Mouse (Mus musculus) hindbrain, embryonic 14.5 days (tissue): ENCODE results near the gene Usp48. TPM values are rescaled to one million over a fixed set of nuclear protein-coding genes. Genes with fewer than 3 reads are reported as not detected.

Experiments
- ATAC-seq: fragments of 200-750 bp; cut with Nextera tagmentation; 2 replicates; pipeline ENCODE4 v1.8.0; 2017; ENCODE audit warnings: moderate number of reproducible peaks, mild to moderate bottlenecking, moderate TSS enrichment, moderate library complexity; ENCODE audit not compliant: low FRiP score
- DNase-seq: peaks from one replicate; pipeline ENCODE4 v3.0.0-alpha.2; 2015; ENCODE audit warnings: low spot score
- H3K27ac ChIP-seq: fragments of 300-500 bp; sonication (generic); 2 replicates; pipeline ENCODE4 v1.5.1; 2014; ENCODE audit warnings: mild to moderate bottlenecking, moderate library complexity
- H3K27me3 ChIP-seq: fragments of 300-500 bp; sonication (generic); 2 replicates; pipeline ENCODE4 v1.6.1; 2014; ENCODE audit warnings: mild to moderate bottlenecking, low read length, mixed read lengths; ENCODE audit not compliant: control insufficient read depth, insufficient read depth
- H3K36me3 ChIP-seq: fragments of 300-500 bp; sonication (generic); replicated peaks from 2 replicates; pipeline ENCODE4 v1.6.1; 2014; ENCODE audit not compliant: control insufficient read depth, insufficient read depth
- H3K4me1 ChIP-seq: fragments of 300-500 bp; sonication (generic); replicated peaks from 2 replicates; pipeline ENCODE4 v1.6.1; 2014; ENCODE audit warnings: antibody characterized with exemption, low read length, mixed read lengths; ENCODE audit not compliant: control insufficient read depth, insufficient read depth
- H3K4me2 ChIP-seq: fragments of 300-500 bp; sonication (generic); replicated peaks from 2 replicates; pipeline ENCODE4 v1.6.1; 2014; ENCODE audit warnings: mild to moderate bottlenecking, moderate library complexity
- H3K4me3 ChIP-seq: fragments of 300-500 bp; sonication (generic); replicated peaks from 2 replicates; pipeline ENCODE4 v1.5.1; 2014; ENCODE audit warnings: mild to moderate bottlenecking, low read length
- H3K9ac ChIP-seq: fragments of 300-500 bp; sonication (generic); 2 replicates; pipeline ENCODE4 v1.6.1; 2014
- H3K9me3 ChIP-seq: fragments of 300-500 bp; sonication (generic); 2 replicates; pipeline ENCODE4 v1.6.1; 2016; ENCODE audit warnings: low read length; ENCODE audit not compliant: control insufficient read depth
- WGBS: fragments of 180-500 bp; shearing (Covaris S2); extraction: QIAGEN DNeasy Blood & Tissue Kit; methylation state at CpG from one replicate; pipeline ENCODE4 v1.1.7; 2014; 5-methylcytosine and 5-hydroxymethylcytosine counted together
- polyA plus RNA-seq: library from polyadenylated mRNA; unstranded; fragments of >200 nt; fragmentation: Nextera tagmentation; extraction: Ambion mirVana; gene quantifications from 2 replicates; pipeline ENCODE4 v1.2.1, GENCODE M21; 2014

Gene Usp48
- polyA plus RNA-seq, 1 experiment from 2014 or later, result 70.9 TPM

- no peak overlapping the region for H3K27ac ChIP-seq
- H3K4me2 ChIP-seq, result no peak overlapping the region
- ATAC-seq (no peak), DNase-seq (no peak)
- no peaks in the 10 kb centered on the region for H3K9me3 ChIP-seq
- WGBS, result 83% methylated on average over 2 of the region's 2 CpGs
- H3K4me1 ChIP-seq, result no peaks in the 10 kb centered on the region
- H3K27me3 ChIP-seq, result no peaks in the 10 kb centered on the region
- no peak overlapping the region for H3K9ac ChIP-seq
- peaks cover 91% of the 10 kb centered on the region for H3K36me3 ChIP-seq
- H3K4me3 ChIP-seq, result no peak overlapping the region
Measured at GRCm38 (mm10) chr4:137630153-137630552, 36.6 kb downstream of the Usp48 start.

GRCm38 (mm10) chr4:137631596-137631995, 38.0 kb downstream of the Usp48 start:
- no peaks in the 10 kb centered on the region for H3K27me3 ChIP-seq
- H3K4me2 ChIP-seq, result no peak overlapping the region
- no peaks in the 10 kb centered on the region for H3K4me1 ChIP-seq
- H3K27ac ChIP-seq, result no peak overlapping the region
- 82% methylated on average over 3 of the region's 3 CpGs for WGBS
- no peak overlapping the region for H3K9ac ChIP-seq
- ATAC-seq (no peak), DNase-seq (no peak)
- H3K9me3 ChIP-seq, result no peaks in the 10 kb centered on the region
- H3K36me3 ChIP-seq, result peaks cover 91% of the 10 kb centered on the region
- no peak overlapping the region for H3K4me3 ChIP-seq

GRCm38 (mm10) chr4:137633394-137633793, 39.8 kb downstream of the Usp48 start:
- H3K4me3 ChIP-seq, result no peak overlapping the region
- ATAC-seq, result no peak
- 92% methylated on average over 4 of the region's 4 CpGs for WGBS
- no peak for DNase-seq
- H3K4me2 ChIP-seq, result no peak overlapping the region
- H3K27ac ChIP-seq, result no peak overlapping the region
- no peaks in the 10 kb centered on the region for H3K27me3 ChIP-seq
- no peak overlapping the region for H3K9ac ChIP-seq
- peaks cover 95% of the 10 kb centered on the region for H3K36me3 ChIP-seq
- H3K9me3 ChIP-seq, result no peaks in the 10 kb centered on the region
- no peaks in the 10 kb centered on the region for H3K4me1 ChIP-seq

GRCm38 (mm10) chr4:137636597-137636996, 43.0 kb downstream of the Usp48 start:
- 88% methylated on average over 3 of the region's 3 CpGs for WGBS
- no peak overlapping the region for H3K4me3 ChIP-seq
- no peak for DNase-seq
- no peaks in the 10 kb centered on the region for H3K27me3 ChIP-seq
- ATAC-seq, result no peak
- H3K4me2 ChIP-seq, result no peak overlapping the region
- peaks cover 95% of the 10 kb centered on the region for H3K36me3 ChIP-seq
- H3K4me1 ChIP-seq, result no peaks in the 10 kb centered on the region
- no peaks in the 10 kb centered on the region for H3K9me3 ChIP-seq
- H3K27ac ChIP-seq, result no peak overlapping the region
- no peak overlapping the region for H3K9ac ChIP-seq

- WGBS, result 84% methylated on average over 5 of the region's 5 CpGs
- H3K36me3 ChIP-seq, result peaks cover 89% of the 10 kb centered on the region
- ATAC-seq (no peak), DNase-seq (no peak)
- no peak overlapping the region for H3K9ac ChIP-seq
- H3K4me3 ChIP-seq, result no peak overlapping the region
- H3K27me3 ChIP-seq, result no peaks in the 10 kb centered on the region
- H3K4me1 ChIP-seq, result no peaks in the 10 kb centered on the region
- H3K27ac ChIP-seq, result no peak overlapping the region
- no peak overlapping the region for H3K4me2 ChIP-seq
- no peaks in the 10 kb centered on the region for H3K9me3 ChIP-seq
Measured at GRCm38 (mm10) chr4:137641556-137641955, 48.0 kb downstream of the Usp48 start.

- no peak overlapping the region for H3K4me3 ChIP-seq
- H3K27me3 ChIP-seq, result no peaks in the 10 kb centered on the region
- H3K4me1 ChIP-seq, result no peaks in the 10 kb centered on the region
- WGBS, result 59% methylated on average over 2 of the region's 2 CpGs
- H3K36me3 ChIP-seq, result peaks cover 89% of the 10 kb centered on the region
- no peaks in the 10 kb centered on the region for H3K9me3 ChIP-seq
- no peak overlapping the region for H3K4me2 ChIP-seq
- H3K9ac ChIP-seq, result no peak overlapping the region
- no peak overlapping the region for H3K27ac ChIP-seq
- no peak for DNase-seq
- ATAC-seq, result no peak
Measured at GRCm38 (mm10) chr4:137642101-137642500, 48.5 kb downstream of the Usp48 start.

GRCm38 (mm10) chr4:137643459-137643858, 49.9 kb downstream of the Usp48 start:
- Histone ChIP-seq H3K4me3 (no peak overlapping the region), H3K27ac (no peak overlapping the region), H3K9ac (no peak overlapping the region), H3K4me2 (no peak overlapping the region), H3K36me3 (peaks cover 88% of the 10 kb centered on the region), H3K4me1 (no peaks in the 10 kb centered on the region), H3K27me3 (no peaks in the 10 kb centered on the region), H3K9me3 (no peaks in the 10 kb centered on the region)
- DNase-seq (no peak), ATAC-seq (no peak)
- WGBS, result 92% methylated on average over 2 of the region's 2 CpGs

- Histone ChIP-seq H3K9ac (no peak overlapping the region), H3K4me2 (no peak overlapping the region), H3K4me1 (no peaks in the 10 kb centered on the region), H3K9me3 (no peaks in the 10 kb centered on the region), H3K4me3 (no peak overlapping the region), H3K27ac (no peak overlapping the region), H3K27me3 (no peaks in the 10 kb centered on the region), H3K36me3 (peaks cover 91% of the 10 kb centered on the region)
- ATAC-seq, result no peak
- DNase-seq, result no peak
Measured at GRCm38 (mm10) chr4:137646262-137646661, 52.7 kb downstream of the Usp48 start.

- peaks cover 96% of the 10 kb centered on the region for H3K36me3 ChIP-seq
- 84% methylated on average over 6 of the region's 6 CpGs for WGBS
- no peak overlapping the region for H3K27ac ChIP-seq
- ATAC-seq (no peak), DNase-seq (no peak)
- H3K9ac ChIP-seq, result no peak overlapping the region
- no peaks in the 10 kb centered on the region for H3K9me3 ChIP-seq
- no peaks in the 10 kb centered on the region for H3K27me3 ChIP-seq
- no peak overlapping the region for H3K4me3 ChIP-seq
- H3K4me1 ChIP-seq, result no peaks in the 10 kb centered on the region
- no peak overlapping the region for H3K4me2 ChIP-seq
Measured at GRCm38 (mm10) chr4:137647648-137648047, 54.1 kb downstream of the Usp48 start.

- Histone ChIP-seq H3K27me3 (no peaks in the 10 kb centered on the region), H3K4me1 (no peaks in the 10 kb centered on the region), H3K36me3 (peaks cover 96% of the 10 kb centered on the region), H3K27ac (no peak overlapping the region), H3K4me3 (no peak overlapping the region), H3K9me3 (no peaks in the 10 kb centered on the region), H3K4me2 (no peak overlapping the region), H3K9ac (no peak overlapping the region)
- no peak for ATAC-seq
- 88% methylated on average over 9 of the region's 9 CpGs for WGBS
- DNase-seq, result no peak
Measured at GRCm38 (mm10) chr4:137648230-137648629, 54.7 kb downstream of the Usp48 start.
